Mouse (Mus musculus) E14TG2a.4 (cell line): ENCODE results near the gene Cd72.

Experiments
- CTCF ChIP-seq: conservative IDR thresholded peaks from 2 replicates; pipeline ENCODE4 v1.5.1; 2014; ENCODE audit warnings: low read length
- POU5F1 ChIP-seq: IDR thresholded peaks from 2 replicates; pipeline ENCODE4 v1.6.1; 2014; ENCODE audit warnings: low read length, borderline replicate concordance

DNA sequence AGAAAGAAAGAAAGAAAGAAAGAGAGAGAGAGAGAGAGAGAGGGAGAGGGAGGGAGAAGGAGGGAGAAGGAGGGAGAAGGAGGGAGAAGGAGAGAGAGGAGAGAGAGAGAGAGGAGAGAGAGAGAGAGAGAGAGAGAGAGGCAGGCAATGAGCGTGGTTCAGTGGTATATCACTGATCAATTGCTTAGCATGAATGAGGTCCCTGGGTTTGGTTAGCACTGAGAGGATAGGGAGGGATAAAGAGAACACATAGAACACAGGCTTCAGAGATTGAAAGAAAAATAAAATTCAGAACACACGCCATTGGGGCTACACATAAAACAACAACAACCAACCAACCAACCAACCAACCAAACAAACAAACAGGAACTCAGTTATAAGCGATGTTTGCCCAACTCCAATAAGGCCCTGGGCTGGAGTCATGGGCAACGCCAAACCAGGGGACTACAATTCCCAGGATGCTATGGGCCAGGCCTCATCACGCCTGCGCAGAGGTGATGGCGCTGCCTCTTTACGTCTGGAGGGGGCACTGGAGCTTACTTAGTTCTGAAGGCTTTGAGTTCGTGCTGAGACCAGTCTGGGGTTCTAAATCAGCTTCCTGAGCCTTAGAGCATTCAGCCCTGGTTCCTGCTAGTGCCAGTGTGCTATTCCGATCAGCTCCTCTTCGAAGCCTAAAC lies 23.6 kb upstream of the Cd72 start:
- TF ChIP-seq CTCF, result peak; percentile 28; the same call in 1 of the 2 replicates
- TF ChIP-seq POU5F1, result no peak
